Mouse (Mus musculus) embryonic facial prominence, embryonic 13.5 days (tissue): ENCODE data around the gene Plekhf1. TPM values are rescaled to one million over a fixed set of nuclear protein-coding genes. Genes with fewer than 3 reads are reported as not detected.

ENCODE experiments used
- ATAC-seq: fragments of 200-750 bp; cut with Nextera tagmentation; 2 replicates; pipeline ENCODE4 v1.8.0; 2017; ENCODE audit warnings: low read depth; ENCODE audit not compliant: insufficient number of reproducible peaks, insufficient read depth, low FRiP score, low TSS enrichment
- H3K27ac ChIP-seq: fragments of 300-500 bp; sonication (generic); 2 replicates; pipeline ENCODE4 v1.5.1; 2015; ENCODE audit warnings: moderate library complexity, mild to moderate bottlenecking, inconsistent platforms
- H3K27me3 ChIP-seq: fragments of 300-500 bp; sonication (generic); 2 replicates; pipeline ENCODE4 v1.6.1; 2015; ENCODE audit warnings: mild to moderate bottlenecking, inconsistent platforms
- H3K36me3 ChIP-seq: fragments of 300-500 bp; sonication (generic); 2 replicates; pipeline ENCODE4 v1.6.1; 2015; ENCODE audit warnings: mild to moderate bottlenecking, inconsistent platforms
- H3K4me1 ChIP-seq: fragments of 300-500 bp; sonication (generic); 2 replicates; pipeline ENCODE4 v1.6.1; 2015; ENCODE audit warnings: inconsistent platforms
- H3K4me2 ChIP-seq: fragments of 300-500 bp; sonication (generic); 2 replicates; pipeline ENCODE4 v1.6.1; 2015; ENCODE audit warnings: moderate library complexity, mild to moderate bottlenecking, inconsistent platforms
- H3K4me3 ChIP-seq: fragments of 300-500 bp; sonication (generic); 2 replicates; pipeline ENCODE4 v1.5.1; 2015; ENCODE audit warnings: mild to moderate bottlenecking, inconsistent platforms
- H3K9ac ChIP-seq: fragments of 300-500 bp; sonication (generic); 2 replicates; pipeline ENCODE4 v1.6.1; 2015; ENCODE audit warnings: mild to moderate bottlenecking, inconsistent platforms
- H3K9me3 ChIP-seq: fragments of 300-500 bp; sonication (generic); 2 replicates; pipeline ENCODE4 v1.6.1; 2016; ENCODE audit warnings: inconsistent platforms
- WGBS: fragments of 180-500 bp; shearing (Covaris S2); methylation state at CpG from one replicate; pipeline ENCODE4 v1.1.7; 2015; ENCODE audit warnings: mixed read lengths; 5-methylcytosine and 5-hydroxymethylcytosine counted together
- polyA plus RNA-seq: library from polyadenylated mRNA; unstranded; fragments of >200 nt; fragmentation: Nextera tagmentation; extraction: Ambion mirVana; gene quantifications from 2 replicates; pipeline ENCODE4 v1.2.1, GENCODE M21; 2015

Gene Plekhf1
- polyA plus RNA-seq, 1 experiment from 2014 or later: 3.9 TPM

- whole genome bisulfite sequencing: 82% methylated on average over 1 of the region's 1 CpGs
These were observed 43.4 kb downstream of the Plekhf1 start for GRCm38 (mm10) chr7:38184418-38184745.

GRCm38 (mm10) chr7:38183709-38184417 lies 44.0 kb downstream of the Plekhf1 start:
- ATAC-seq: peak; percentile 85
- no peaks in the 10 kb centered on the region for H3K9me3 ChIP-seq
- H3K27ac ChIP-seq: peak overlapping the region; percentile 83
- H3K9ac ChIP-seq: peak overlapping the region; percentile 84
- H3K36me3 ChIP-seq: peaks cover 4% of the 10 kb centered on the region
- peaks cover 17% of the 10 kb centered on the region for H3K4me1 ChIP-seq
- 5% methylated on average over 36 of the region's 36 CpGs for WGBS
- peak overlapping the region; percentile 70 for H3K4me3 ChIP-seq
- peak overlapping the region; percentile 93 for H3K4me2 ChIP-seq
- no peaks in the 10 kb centered on the region for H3K27me3 ChIP-seq

More at GRCm38 (mm10) chr7:38184418-38184745, 43.4 kb downstream of the Plekhf1 start:
- Histone ChIP-seq H3K27ac (no peak overlapping the region; the same call in 1 of the 2 replicates), H3K27me3 (no peaks in the 10 kb centered on the region), H3K9ac (peak overlapping the region; percentile 84), H3K4me2 (peak overlapping the region; percentile 93), H3K36me3 (peaks cover 7% of the 10 kb centered on the region), H3K4me3 (peak overlapping the region; percentile 70), H3K4me1 (peaks cover 17% of the 10 kb centered on the region), H3K9me3 (no peaks in the 10 kb centered on the region)
- no peak for ATAC-seq

GRCm38 (mm10) chr7:38182962-38183687 lies 44.7 kb downstream of the Plekhf1 start, which contains the start of gene 1600014C10Rik:
1600014C10Rik (plus strand) TSS chr7:38183217.
- H3K27ac ChIP-seq: peak within 1 kb of the TSS; percentile 83
- WGBS: 4% methylated on average over 28 of the region's 28 CpGs
- H3K27me3 ChIP-seq: no peaks in the 10 kb centered on the region
- H3K4me1 ChIP-seq: peaks cover 17% of the 10 kb centered on the region
- H3K36me3 ChIP-seq: no peaks in the 10 kb centered on the region
- peak within 1 kb of the TSS; percentile 93 for H3K4me2 ChIP-seq
- no peaks in the 10 kb centered on the region for H3K9me3 ChIP-seq
- ATAC-seq: peak; percentile 12; the same call in 1 of the 2 replicates
- H3K9ac ChIP-seq: peak within 1 kb of the TSS; percentile 84
- H3K4me3 ChIP-seq: peak within 1 kb of the TSS; percentile 70

GRCm38 (mm10) chr7:38182596-38182961 lies 45.2 kb downstream of the Plekhf1 start:
- under 1% methylated on average over 11 of the region's 11 CpGs for WGBS
- Histone ChIP-seq H3K9me3 (no peaks in the 10 kb centered on the region), H3K9ac (peak overlapping the region; percentile 84), H3K4me3 (peak overlapping the region; percentile 70), H3K4me1 (peaks cover 17% of the 10 kb centered on the region), H3K27me3 (no peaks in the 10 kb centered on the region), H3K4me2 (peak overlapping the region; percentile 93), H3K27ac (peak overlapping the region; percentile 44; the same call in 1 of the 2 replicates), H3K36me3 (no peaks in the 10 kb centered on the region)
- no peak for ATAC-seq

GRCm38 (mm10) chr7:38181366-38181765 lies 46.5 kb downstream of the Plekhf1 start:
- H3K36me3 ChIP-seq: no peaks in the 10 kb centered on the region
- ATAC-seq: no peak
- 82% methylated on average over 2 of the region's 2 CpGs for WGBS
- H3K9ac ChIP-seq: no peak overlapping the region
- H3K27ac ChIP-seq: no peak overlapping the region
- H3K4me3 ChIP-seq: no peak overlapping the region
- no peaks in the 10 kb centered on the region for H3K27me3 ChIP-seq
- no peaks in the 10 kb centered on the region for H3K9me3 ChIP-seq
- H3K4me2 ChIP-seq: no peak overlapping the region
- H3K4me1 ChIP-seq: peaks cover 17% of the 10 kb centered on the region

GRCm38 (mm10) chr7:38179896-38180295 lies 47.9 kb downstream of the Plekhf1 start:
- WGBS: 69% methylated on average over 3 of the region's 3 CpGs
- Histone ChIP-seq H3K36me3 (no peaks in the 10 kb centered on the region), H3K9me3 (no peaks in the 10 kb centered on the region), H3K9ac (no peak overlapping the region), H3K27ac (no peak overlapping the region), H3K4me3 (no peak overlapping the region), H3K27me3 (no peaks in the 10 kb centered on the region; the same call in 1 of the 2 replicates), H3K4me2 (no peak overlapping the region), H3K4me1 (peaks cover 17% of the 10 kb centered on the region)
- ATAC-seq: no peak

- H3K9me3 ChIP-seq: no peaks in the 10 kb centered on the region
- no peak overlapping the region for H3K4me2 ChIP-seq
- no peak overlapping the region for H3K27ac ChIP-seq
- H3K27me3 ChIP-seq: peaks cover 14% of the 10 kb centered on the region; the same call in 1 of the 2 replicates
- H3K36me3 ChIP-seq: no peaks in the 10 kb centered on the region
- no peak overlapping the region for H3K9ac ChIP-seq
- no peak for ATAC-seq
- WGBS: 62% methylated on average over 3 of the region's 3 CpGs
- H3K4me3 ChIP-seq: no peak overlapping the region
- peaks cover 11% of the 10 kb centered on the region for H3K4me1 ChIP-seq
These were observed 51.8 kb downstream of the Plekhf1 start for GRCm38 (mm10) chr7:38176056-38176455.

GRCm38 (mm10) chr7:38174321-38175148 lies 53.3 kb downstream of the Plekhf1 start:
- H3K36me3 ChIP-seq: no peaks in the 10 kb centered on the region
- H3K9ac ChIP-seq: peak overlapping the region; percentile 72
- 13% methylated on average over 31 of the region's 31 CpGs for WGBS
- no peaks in the 10 kb centered on the region for H3K9me3 ChIP-seq
- no peak overlapping the region for H3K27ac ChIP-seq
- peaks cover 14% of the 10 kb centered on the region; the same call in 1 of the 2 replicates for H3K27me3 ChIP-seq
- peak; percentile 71; the same call in 1 of the 2 replicates for ATAC-seq
- peak overlapping the region; percentile 66 for H3K4me2 ChIP-seq
- H3K4me3 ChIP-seq: peak overlapping the region; percentile 36
- H3K4me1 ChIP-seq: peaks cover 11% of the 10 kb centered on the region

- H3K4me3 ChIP-seq: peak overlapping the region; percentile 36
- WGBS: 21% methylated on average over 14 of the region's 14 CpGs
These were observed 53.9 kb downstream of the Plekhf1 start for GRCm38 (mm10) chr7:38173871-38174270.

GRCm38 (mm10) chr7:38167724-38168141 lies 60.1 kb downstream of the Plekhf1 start:
- Histone ChIP-seq H3K4me1 (peaks cover 12% of the 10 kb centered on the region), H3K9me3 (no peaks in the 10 kb centered on the region), H3K4me3 (no peak overlapping the region), H3K4me2 (peak overlapping the region; percentile 36), H3K9ac (no peak overlapping the region), H3K27ac (no peak overlapping the region), H3K27me3 (no peaks in the 10 kb centered on the region), H3K36me3 (no peaks in the 10 kb centered on the region)
- 16% methylated on average over 11 of the region's 11 CpGs for WGBS
- ATAC-seq: no peak

More at GRCm38 (mm10) chr7:38173871-38174270, 53.9 kb downstream of the Plekhf1 start:
- H3K27ac ChIP-seq: no peak overlapping the region
- H3K4me2 ChIP-seq: peak overlapping the region; percentile 66
- H3K4me1 ChIP-seq: peaks cover 11% of the 10 kb centered on the region
- H3K9me3 ChIP-seq: no peaks in the 10 kb centered on the region
- H3K9ac ChIP-seq: peak overlapping the region; percentile 72
- H3K27me3 ChIP-seq: peaks cover 14% of the 10 kb centered on the region; the same call in 1 of the 2 replicates
- no peaks in the 10 kb centered on the region for H3K36me3 ChIP-seq
- no peak for ATAC-seq
